In the genomic region with DNA sequence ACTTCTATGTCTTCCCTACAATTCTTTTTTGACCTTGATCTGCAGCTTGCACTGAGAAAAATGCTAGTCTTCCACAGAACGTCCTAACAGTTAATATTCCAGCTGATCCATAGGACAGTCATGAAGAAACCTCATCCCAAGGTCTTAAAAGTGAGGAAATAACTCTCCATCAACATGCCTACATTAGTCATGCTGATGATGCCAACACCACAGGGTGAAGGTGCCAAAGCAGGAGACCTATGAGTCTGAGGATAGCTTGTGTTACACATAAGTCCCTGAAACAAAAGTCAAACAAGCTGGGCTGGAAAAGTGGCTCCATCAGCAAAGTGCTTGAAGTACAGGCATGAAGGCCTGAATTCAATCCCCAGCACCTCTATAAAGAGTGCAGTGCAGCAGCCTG, we compare ENCODE assay signal across 22 mouse cellular contexts. TPM values are rescaled to one million over a fixed set of nuclear protein-coding genes. Genes with fewer than 3 reads are reported as not detected.
DNase-seq lines count a peak whose midpoint lies in the region; ATAC-seq and TF ChIP-seq lines count a peak whose summit lies in the region.
"Had no signal": no experiment of that assay in that cellular context is flagged by ENCODE, and none has a peak within 500 bp of the region (broad histone marks: within the 10 kb centered on the region; RNA-seq: fewer than 3 reads in every experiment).

No protein-coding gene starts in this region.

- TF ChIP-seq EP300 in heart, adult 2 months (IDR thresholded peaks at IDR 0.05; ENCODE audit: insufficient read depth, low read depth, low read length), result no peak

- no peak for DNase-seq in heart, adult 2 months
- no peak for DNase-seq in heart, postnatal 25 days (ENCODE audit: low spot score)
- DNase-seq in heart, adult 18-20 months, result no peak
- DNase-seq in 3T3-L1 (ENCODE audit: low read depth, low spot score) (peak; percentile 81), NIH3T3 (ENCODE audit: low read depth) (peak; percentile 75)
- no peak for DNase-seq in cerebellum, adult 9-10 months
- DNase-seq: cerebellum, adult 18-20 months; cerebellum, postnatal 36 days; embryo, embryonic 11 days; kidney, adult 18-20 months; liver; thymus, postnatal 25 days had no signal

- no peak for TF ChIP-seq POLR2A in heart, adult 2 months (IDR thresholded peaks at IDR 0.05; ENCODE audit: insufficient read depth, low read depth, low read length)

- H3K4me1 ChIP-seq in heart, adult 2 months (ENCODE audit: control insufficient read depth, insufficient read depth, low read length), result peaks cover 60% of the 10 kb centered on the region
- peaks cover 83% of the 10 kb centered on the region for H3K4me1 ChIP-seq in heart, embryonic 15.5 days (replicated peaks)
- peaks cover 12% of the 10 kb centered on the region for H3K4me1 ChIP-seq in forebrain, embryonic 16.5 days (replicated peaks; ENCODE audit: control insufficient read depth, insufficient read depth, low read length)
- H3K4me1 ChIP-seq: limb, embryonic 10.5 days; liver, embryonic 15.5 days had no signal

- peaks cover 25% of the 10 kb centered on the region for H3K79me2 ChIP-seq in heart, adult 2 months (replicated peaks; ENCODE audit: control insufficient read depth, insufficient read depth, low read length)

- 21% methylated on average over 1 of the region's 1 CpGs for WGBS in heart, adult 2 months
- 62% methylated on average over 1 of the region's 1 CpGs for WGBS in heart, embryonic 15.5 days
- 72% methylated on average over 1 of the region's 1 CpGs for WGBS in forebrain, embryonic 16.5 days

- H3K4me3 ChIP-seq in heart, adult 2 months, result no peak overlapping the region; the same call in 1 of the 2 replicates
- H3K4me3 ChIP-seq in heart, embryonic 15.5 days, result no peak overlapping the region
- no peak overlapping the region for H3K4me3 ChIP-seq in forebrain, embryonic 16.5 days (replicated peaks; ENCODE audit: low read length)
- H3K4me3 ChIP-seq: forebrain, embryonic 13.5 days; hindbrain, embryonic 13.5 days; limb, embryonic 10.5 days; liver, embryonic 15.5 days; lung, embryonic 15.5 days had no signal

- intact Hi-C loops in heart, adult 2 months (cut with DNase I), result no loop called here
- intact Hi-C loops in heart, postnatal 25 days (cut with DNase I), result no loop called here

- H3K9ac ChIP-seq in heart, adult 2 months (ENCODE audit: low read depth, low read length), result no peak overlapping the region; the same call in 1 of the 2 replicates
- no peak overlapping the region for H3K9ac ChIP-seq in heart, embryonic 15.5 days
- H3K9ac ChIP-seq in forebrain, embryonic 16.5 days (replicated peaks; ENCODE audit: low read depth, low read length), result no peak overlapping the region
- H3K9ac ChIP-seq: forebrain, embryonic 13.5 days; hindbrain, embryonic 13.5 days; liver, embryonic 15.5 days; lung, embryonic 15.5 days had no signal

- H3K27ac ChIP-seq in heart, adult 2 months, result peak overlapping the region; percentile 62
- H3K27ac ChIP-seq in heart, embryonic 15.5 days, result peak overlapping the region; percentile 69
- no peak overlapping the region for H3K27ac ChIP-seq in forebrain, embryonic 16.5 days (ENCODE audit: low read length)
- H3K27ac ChIP-seq: forebrain, embryonic 13.5 days; hindbrain, embryonic 13.5 days; kidney, postnatal 0 days; limb, embryonic 10.5 days; liver, embryonic 15.5 days; macrophage had no signal

- H3K9me3 ChIP-seq in heart, embryonic 15.5 days (replicated peaks), result no peaks in the 10 kb centered on the region
- no peaks in the 10 kb centered on the region for H3K9me3 ChIP-seq in forebrain, embryonic 16.5 days (ENCODE audit: control insufficient read depth, low read length)
- H3K9me3 ChIP-seq: forebrain, embryonic 13.5 days; hindbrain, embryonic 13.5 days; limb, embryonic 10.5 days; liver, embryonic 15.5 days; lung, embryonic 15.5 days had no signal

- H3K4me2 ChIP-seq in heart, embryonic 15.5 days, result no peak overlapping the region
- H3K4me2 ChIP-seq in forebrain, embryonic 16.5 days (ENCODE audit: low read length), result no peak overlapping the region
- H3K4me2 ChIP-seq: forebrain, embryonic 13.5 days; hindbrain, embryonic 13.5 days; liver, embryonic 15.5 days; lung, embryonic 15.5 days had no signal

- H3K27me3 ChIP-seq in heart, adult 2 months (ENCODE audit: control insufficient read depth, insufficient read depth, low read length), result no peaks in the 10 kb centered on the region
- H3K27me3 ChIP-seq in heart, embryonic 15.5 days, result no peaks in the 10 kb centered on the region
- no peaks in the 10 kb centered on the region for H3K27me3 ChIP-seq in forebrain, embryonic 16.5 days (replicated peaks; ENCODE audit: control insufficient read depth, insufficient read depth, low read length)
- H3K27me3 ChIP-seq: forebrain, embryonic 13.5 days; hindbrain, embryonic 13.5 days; liver, embryonic 15.5 days; lung, embryonic 15.5 days had no signal

- no peak for TF ChIP-seq CTCF in heart, adult 2 months (IDR thresholded peaks at IDR 0.05)

- peaks cover 78% of the 10 kb centered on the region for H3K36me3 ChIP-seq in heart, adult 2 months (ENCODE audit: control insufficient read depth, insufficient read depth, low read length)
- H3K36me3 ChIP-seq in heart, embryonic 15.5 days, result no peaks in the 10 kb centered on the region
- no peaks in the 10 kb centered on the region for H3K36me3 ChIP-seq in forebrain, embryonic 16.5 days (ENCODE audit: control insufficient read depth, insufficient read depth)
- H3K36me3 ChIP-seq: hindbrain, embryonic 13.5 days; limb, embryonic 10.5 days; liver, embryonic 15.5 days; lung, embryonic 15.5 days had no signal

- ATAC-seq in heart, embryonic 15.5 days (replicated peaks; ENCODE audit: insufficient number of reproducible peaks, insufficient read depth, low FRiP score, low read depth), result no peak
- no peak for ATAC-seq in forebrain, embryonic 16.5 days
- ATAC-seq: forebrain, embryonic 13.5 days; midbrain, embryonic 16.5 days had no signal

RNA-seq across cellular contexts. Expression of a gene that starts 20.9 kb away (rescaled TPM):
- total RNA-seq in heart, adult 2 months (2021), result 100 to 1,000 TPM; 509 to 570 TPM
- 169 and 246 TPM in 2 replicates for polyA plus RNA-seq in heart, adult 2 months (2012; rRNA removed)
- total RNA-seq in heart, postnatal 25 days (2021), result 100 to 1,000 TPM; 487 to 529 TPM
- 159 and 163 TPM in 2 replicates for polyA plus RNA-seq in heart, embryonic 15.5 days (2015; fragmentation: Nextera tagmentation; extraction: Ambion mirVana)
- 100 to 1,000 TPM; 523 to 532 TPM for total RNA-seq in heart, adult 18-20 months (2021)
- polyA plus RNA-seq in forebrain, embryonic 16.5 days (2015; fragmentation: Nextera tagmentation; extraction: Ambion mirVana), result 149 and 159 TPM in 2 replicates

Comparison
In these comparisons a context has a peak if more than half of its experiments do, and no peak if none do; other contexts are left out.
1. DNase-seq: peak in 3T3-L1 (single experiment) and NIH3T3 (single experiment); none in heart, adult 2 months (0 of 2), heart, postnatal 25 days (single experiment), heart, adult 18-20 months (0 of 2) and cerebellum, adult 9-10 months (single experiment).